Mouse (Mus musculus) heart, adult 11 months (tissue): Measurements from ENCODE around the gene Casp14.

ENCODE experiments used
- DNase-seq: peaks from one replicate; pipeline ENCODE4 v3.0.0; 2022

Gene Casp14

DNA sequence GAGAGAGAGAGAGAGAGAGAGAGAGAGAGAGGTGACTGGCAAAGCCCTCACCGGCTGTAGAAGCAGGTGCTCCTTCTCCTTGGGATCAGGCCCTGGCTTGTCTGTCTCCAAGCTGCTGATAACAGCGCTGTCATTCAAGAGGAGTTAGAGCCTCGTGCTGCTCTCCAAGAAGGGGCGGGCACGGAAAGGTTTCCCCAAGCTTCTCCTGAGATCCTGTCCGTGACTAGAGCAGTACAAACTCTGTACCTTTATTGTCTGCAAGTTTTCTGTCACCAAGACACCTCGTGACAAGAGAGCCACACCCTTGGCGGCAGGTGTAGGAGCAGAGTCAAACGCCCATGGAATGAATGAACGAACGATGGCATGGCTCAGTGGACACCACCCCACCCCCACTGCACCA lies at the start of gene Casp14:
Gene Casp14 (minus strand): TSS at position 239 of the 400 bp plus-strand sequence.
- no peak for DNase-seq

DNA sequence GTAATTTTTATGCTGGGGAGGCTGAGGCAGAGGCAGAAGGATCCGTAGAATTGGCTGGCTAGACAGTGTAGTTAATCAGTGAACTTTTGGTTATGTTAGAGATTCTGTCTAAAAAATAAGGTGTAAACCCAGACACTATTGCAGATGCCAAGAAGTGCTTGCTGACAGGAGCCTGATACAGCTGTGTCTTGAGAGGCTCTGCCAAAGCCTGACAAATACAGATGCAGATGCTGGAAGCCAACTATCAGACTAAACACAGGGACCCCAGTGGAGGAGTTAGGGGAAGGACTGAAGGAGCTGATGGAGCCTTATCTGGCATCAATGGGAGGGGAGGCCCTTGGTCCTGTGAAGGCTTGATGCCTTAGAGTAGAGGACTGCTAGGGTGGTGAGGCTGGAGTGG lies 47.5 kb upstream of the Casp14 start:
- peak; percentile 46 for DNase-seq

DNA sequence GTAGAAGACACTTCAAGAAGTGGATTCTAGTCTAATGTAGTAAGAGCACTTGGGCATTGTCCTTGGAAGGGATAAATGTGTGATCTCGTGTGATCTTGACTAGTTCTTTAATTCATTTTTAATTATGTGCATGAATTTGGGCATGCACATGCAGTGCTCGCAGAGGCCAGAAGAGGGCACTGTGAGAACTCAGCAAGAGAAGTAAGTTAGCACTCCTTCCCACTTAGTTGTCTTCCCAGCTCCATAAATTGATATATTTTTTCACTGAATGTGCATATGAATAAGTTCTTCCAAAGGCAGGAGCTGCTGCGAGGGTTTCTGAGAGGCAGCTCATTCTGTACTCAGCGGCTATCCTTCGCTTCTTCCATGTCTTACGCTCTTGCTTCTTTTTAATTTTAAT lies 37.9 kb upstream of the Casp14 start:
- peak; percentile 79 for DNase-seq

DNA sequence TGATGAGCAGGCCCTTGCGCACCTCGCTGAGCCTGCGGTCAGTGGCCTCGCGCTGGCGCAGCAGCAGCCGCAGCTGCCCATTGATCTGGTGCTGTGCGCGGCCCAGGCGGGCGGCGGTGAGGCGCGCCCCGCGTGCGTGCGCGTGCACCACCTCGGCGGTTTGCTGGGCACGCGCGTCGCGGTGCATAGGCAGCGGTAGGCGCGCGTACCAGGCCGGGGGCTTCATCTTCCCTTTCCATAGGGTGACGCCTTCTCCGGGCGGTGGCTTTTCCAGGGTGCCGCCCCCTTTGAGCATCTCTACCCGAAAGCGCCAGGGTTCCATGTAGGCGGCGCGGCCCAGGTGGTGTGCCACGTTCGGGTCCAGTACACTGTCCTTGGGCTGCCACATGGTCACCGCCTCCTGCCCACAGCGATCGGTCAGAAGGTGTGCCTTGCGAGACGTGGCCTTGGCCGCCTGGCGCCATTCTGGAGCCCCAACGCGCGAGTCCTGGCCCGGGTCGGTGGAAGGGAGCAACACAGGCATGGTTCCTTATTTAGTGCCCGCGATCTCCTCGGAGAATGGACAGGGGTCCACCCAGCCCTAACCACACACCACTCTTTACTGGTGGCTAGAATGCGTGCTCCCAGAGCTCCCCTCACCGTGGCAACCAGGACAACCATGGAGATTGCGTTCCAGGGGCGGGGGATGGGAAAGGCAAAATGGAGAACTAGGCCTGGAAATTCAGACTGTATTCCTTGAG lies 34.5 kb upstream of the Casp14 start, which contains the start of gene Ccdc105:
Gene Ccdc105 (minus strand): TSS at position 614 of the 740 bp plus-strand sequence.
- peak; percentile 89 for DNase-seq

DNA sequence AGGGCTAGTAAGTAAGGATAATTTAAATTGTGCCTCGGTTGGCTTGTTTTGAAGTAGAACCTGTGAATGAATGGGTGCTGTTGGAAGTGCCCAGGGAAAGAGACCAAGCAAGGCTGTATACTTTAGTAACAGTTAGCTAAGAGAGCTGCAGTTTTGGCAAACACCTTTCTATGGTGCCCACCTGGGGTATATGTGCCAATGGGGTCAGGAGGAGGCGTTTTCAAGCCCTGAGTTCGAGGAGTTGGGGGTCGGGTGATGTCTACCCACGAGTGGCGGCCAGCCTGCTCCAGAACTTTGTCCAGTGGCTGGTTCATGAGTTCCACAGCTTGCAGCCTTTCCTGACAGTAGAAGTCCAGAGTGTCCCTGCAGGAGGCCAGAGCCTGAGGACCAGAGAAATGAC lies 30.9 kb upstream of the Casp14 start:
- peak; percentile 86 for DNase-seq

DNA sequence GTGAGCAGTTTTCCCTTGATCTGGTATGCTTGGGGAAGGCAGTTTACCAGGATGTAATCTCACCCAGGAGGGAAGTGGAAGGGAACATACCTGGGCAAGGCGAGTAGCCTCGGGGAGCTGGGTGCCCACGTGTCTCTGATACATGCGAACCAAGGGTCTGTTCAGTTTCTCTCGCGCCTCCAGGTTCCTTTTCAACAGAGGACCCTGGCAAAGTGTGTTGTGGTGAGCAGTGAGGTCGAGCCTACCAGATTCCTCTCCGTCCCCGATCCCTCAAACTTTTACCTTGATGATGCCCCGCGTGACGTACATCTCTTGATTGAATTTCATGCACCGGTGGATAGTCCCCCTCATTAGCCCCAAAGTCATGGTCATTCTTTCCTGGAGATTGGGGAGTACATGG lies 30.1 kb upstream of the Casp14 start:
- peak; percentile 77 for DNase-seq

DNA sequence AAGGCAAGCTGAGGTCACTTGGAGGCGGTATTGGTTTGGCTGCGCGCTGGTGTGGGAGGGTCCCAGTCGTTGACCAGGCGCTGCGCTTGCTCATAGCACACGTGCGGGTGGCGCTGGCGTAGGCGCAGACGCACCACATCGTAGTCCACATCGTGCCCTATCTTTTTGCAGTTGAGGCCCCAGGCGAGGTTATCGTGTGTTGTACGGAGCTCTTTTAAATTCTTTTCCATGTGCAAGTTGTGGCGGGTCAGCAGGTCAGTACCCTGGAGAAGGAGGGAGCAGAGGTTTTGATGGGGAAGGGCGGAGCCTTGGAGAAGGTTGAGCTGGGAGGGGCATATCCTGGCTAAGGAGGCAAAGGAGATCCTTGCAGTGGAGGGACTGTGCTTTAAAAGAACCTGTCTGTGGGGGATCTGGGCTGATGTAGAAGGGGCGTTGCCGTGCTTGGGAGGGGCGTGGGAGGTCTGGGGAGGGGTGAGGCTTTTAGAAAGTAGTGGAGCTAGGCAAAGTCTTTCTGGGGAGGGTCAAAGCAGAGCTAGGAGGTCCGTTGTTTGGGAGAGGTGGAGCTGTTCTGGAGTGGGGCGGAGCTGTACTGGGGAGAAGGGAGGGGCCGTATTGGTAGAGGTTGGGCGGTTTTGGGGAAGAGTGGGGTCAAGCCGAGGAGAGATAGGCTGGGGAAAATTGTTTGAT lies 29.1 kb upstream of the Casp14 start:
- peak; percentile 83 for DNase-seq

DNA sequence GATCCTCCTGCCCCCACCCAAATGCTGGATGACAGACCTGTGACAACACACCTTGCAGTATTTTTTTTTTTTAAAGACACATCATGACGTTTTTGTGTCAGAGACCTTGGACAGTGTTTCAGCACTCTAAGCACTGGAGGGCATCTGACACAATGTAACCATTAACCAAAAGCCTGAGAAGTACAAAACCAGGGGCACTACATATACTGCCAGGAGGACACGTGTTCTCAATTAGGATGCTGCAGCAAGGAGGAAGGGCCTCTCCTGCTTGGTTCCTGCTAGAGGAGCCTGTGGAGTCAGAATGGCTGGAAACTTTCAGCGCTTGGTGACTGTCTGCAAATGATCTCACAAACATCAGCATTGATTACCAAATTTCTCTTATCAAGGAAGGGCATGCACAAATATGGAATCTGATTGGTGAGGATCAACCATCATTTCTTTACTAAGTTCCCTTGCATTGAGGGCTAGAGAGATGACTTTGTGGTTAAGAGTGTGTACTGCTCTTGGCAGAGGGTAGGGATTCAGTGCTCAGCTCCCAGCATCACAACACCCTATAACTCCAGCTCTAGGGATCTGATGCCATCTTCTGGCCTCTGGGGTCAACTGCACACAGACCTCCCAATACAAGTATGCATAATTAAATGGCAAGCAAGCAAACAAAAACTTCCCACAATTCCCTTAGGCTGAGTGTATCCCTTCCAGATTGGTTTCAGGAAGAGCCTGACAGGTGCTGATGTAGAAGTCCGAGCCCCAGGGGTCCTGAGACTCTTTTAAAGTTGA lies 27.5 kb upstream of the Casp14 start:
- peak; percentile 48 for DNase-seq

DNA sequence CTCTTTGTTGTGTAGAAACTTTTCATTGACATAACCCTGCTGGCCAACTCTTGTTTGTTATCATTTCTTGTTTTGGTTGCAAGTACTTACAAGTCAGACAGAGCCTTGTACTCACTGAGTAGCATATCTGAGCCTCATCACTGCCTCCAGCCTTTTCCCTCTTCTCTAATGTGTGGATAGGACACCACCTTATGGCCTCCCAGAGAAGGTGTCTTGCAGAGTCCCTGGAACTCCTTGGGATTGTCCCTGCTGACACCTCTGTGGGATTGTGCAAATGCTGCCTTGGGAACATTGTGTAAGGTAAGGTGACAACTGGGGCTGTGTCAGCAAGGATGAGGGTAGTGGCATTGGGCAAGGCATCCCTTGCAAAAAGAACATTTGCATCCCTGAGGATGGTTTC lies 25.6 kb upstream of the Casp14 start:
- no peak for DNase-seq

DNA sequence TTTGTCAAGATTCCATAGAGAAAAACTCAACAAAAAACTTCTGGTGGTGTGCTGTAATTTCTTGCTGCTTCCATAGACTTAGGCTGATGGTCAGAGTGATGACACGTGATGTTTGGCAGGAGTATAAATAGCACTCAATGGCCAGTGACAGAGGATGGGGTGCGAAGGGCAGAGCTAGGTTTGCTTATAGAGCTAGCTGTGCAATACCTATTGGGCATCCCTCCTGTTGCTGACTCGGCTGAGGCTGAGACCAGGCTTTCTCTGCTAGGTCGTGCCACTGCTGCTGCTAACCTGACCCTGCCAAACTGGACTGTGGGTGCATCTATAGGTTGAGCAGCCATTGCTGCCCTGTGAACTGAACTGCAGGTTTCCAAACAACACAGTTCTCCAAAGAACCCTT lies 21.7 kb upstream of the Casp14 start:
- peak; percentile 72 for DNase-seq

DNA sequence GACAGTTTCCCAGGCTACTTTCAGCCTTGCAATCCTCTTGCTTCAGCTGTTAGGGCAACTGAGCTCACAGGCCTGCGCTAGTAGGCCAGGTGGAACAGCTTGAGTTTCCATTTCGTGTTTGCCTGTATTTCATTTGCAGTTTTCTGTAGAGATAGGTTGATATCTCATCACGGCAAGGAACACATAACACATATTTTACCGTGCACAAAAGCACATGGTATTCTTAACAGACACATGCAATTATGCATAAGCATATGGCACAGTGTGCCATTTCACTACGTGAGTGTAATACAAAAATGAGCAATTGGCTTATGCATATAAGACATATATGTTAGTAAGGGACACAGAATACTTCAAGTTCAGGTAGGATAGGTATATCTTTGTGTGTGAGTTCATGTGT lies 9.8 kb upstream of the Casp14 start:
- DNase-seq: peak; percentile 43

DNA sequence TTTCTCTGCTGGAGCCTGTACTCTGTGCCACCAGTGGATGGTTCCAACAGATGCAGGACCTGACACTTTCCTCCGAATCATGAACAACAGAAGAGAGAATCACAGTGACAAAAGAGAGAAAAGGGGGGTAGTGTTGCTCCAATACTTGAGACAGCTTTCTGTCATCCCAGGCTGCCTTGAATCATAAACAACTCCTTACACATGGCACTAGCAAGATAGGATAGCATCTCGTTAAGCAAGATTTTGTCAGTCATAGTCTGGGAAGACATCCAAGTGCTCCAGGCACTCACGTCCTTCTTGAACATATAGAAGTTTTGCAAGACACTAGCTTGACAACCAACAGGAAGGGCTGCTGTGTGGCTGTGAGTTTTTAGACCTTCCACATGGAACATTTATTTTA lies 8.9 kb upstream of the Casp14 start:
- DNase-seq: peak; percentile 27

DNA sequence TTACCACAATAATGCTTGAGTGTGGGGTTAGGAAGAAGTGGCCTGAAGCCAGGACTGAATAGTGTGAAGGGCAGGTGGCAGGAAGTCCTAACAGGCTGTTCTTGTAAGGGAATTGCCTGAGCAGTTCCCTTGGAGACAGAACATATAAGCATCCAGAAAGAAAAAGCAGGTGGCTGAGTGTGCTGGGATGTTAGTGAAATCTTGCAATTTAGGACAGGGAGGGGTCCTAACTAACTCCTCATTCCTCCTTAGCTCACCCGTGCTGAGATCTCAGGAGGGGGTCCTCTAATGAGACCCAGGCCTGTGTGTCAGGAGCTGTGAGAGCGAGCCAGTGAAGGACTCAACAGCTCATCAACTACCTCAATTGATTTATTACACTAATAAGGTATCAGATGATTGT lies 5.3 kb upstream of the Casp14 start:
- DNase-seq: peak; percentile 42

DNA sequence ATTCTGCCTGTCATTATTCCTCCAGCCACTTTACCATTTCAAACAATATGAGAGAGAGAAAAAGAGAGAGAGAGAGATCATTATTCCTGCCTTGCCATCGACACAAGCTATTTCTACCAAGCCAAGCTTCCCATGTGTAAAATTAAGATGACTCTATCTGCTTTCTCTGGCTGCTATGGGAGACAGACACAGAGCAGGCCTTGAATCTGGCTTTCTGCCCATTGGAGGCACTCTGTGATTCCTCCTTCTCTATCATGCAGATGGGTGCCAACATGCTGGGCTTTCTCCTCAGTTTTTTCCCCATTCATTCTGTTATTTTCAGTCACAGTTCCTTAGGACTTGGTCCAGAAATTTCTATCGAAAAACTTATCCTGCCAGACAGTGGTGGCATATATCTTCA lies 4.6 kb upstream of the Casp14 start:
- DNase-seq: peak; percentile 24

DNA sequence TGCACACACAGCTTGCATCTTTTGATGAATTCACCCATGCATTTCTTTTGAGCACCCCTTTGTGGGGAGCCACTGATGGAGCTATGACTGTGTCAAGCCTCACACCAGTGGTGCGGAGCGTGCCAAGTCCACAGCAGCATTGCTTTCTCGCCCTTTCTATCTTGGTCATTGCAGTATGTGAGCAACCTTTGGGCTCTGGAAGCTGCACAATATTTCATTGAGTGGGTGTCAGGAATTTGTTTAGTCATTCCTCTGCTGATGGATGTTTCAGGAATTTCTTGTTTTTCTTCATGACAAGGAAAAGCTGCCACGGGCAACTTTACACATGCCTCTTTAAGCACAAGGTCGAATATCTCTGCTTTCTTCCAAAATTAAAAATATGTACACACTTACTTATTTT lies 3.9 kb upstream of the Casp14 start:
- peak; percentile 51 for DNase-seq

DNA sequence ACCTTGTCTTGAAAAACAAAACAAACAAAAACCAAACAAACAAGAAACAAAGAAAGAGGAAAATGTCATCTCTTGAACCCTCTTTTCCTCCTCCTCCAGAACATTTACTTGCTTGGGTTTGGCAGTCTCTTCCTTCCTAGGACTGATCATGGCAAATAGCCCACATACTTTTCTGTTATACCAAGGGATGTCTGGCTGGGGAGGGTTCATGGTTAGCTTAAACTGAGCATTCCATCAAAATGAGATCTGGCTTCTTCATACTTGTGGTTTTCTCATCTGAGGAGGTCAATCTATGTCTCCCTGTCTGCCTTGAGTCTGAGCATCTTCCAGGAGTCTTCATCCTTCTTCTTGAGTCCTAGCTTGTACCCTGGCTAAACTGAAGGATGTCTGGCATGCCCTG lies 1.9 kb downstream of the Casp14 start:
- no peak for DNase-seq

DNA sequence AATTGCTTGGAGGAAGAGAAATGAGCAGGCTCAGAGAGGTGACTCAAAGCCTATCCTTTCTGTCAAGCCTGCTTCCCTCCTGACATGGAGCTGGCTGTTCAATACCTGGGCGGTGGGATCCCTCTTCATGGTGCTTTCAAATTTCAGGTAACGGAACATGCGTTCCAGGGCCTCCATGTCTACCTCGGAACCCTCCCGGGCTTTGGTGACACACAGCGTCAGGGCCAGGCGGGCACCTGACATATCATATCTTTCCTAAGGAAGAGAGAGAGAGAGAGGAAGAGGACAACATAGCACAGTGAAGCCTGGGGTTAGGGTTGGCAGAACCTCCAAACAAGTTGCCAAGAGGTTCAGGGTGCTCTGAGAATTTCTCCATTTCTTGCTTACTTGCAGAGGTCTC lies 2.9 kb downstream of the Casp14 start:
- peak; percentile 83 for DNase-seq

DNA sequence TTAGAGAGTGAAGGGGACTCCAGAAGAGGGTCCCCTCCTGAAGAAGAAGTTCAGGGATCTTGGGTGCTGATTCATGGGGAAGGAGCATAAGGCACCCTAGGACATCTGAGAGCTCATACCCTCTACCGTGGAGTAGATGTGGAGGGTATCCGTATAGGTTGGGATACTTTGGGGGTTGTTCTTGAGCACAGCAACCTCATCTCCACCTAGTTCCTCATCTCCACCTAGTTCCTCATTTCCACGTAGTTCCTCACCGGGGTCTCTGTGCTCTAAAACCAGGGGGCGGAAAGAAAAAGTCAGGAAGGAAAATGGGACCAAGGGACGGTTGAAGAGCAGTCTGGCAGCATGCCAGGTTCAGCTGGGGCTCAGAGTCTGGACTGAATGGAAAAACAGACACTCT lies 4.0 kb downstream of the Casp14 start:
- DNase-seq: peak; percentile 70

DNA sequence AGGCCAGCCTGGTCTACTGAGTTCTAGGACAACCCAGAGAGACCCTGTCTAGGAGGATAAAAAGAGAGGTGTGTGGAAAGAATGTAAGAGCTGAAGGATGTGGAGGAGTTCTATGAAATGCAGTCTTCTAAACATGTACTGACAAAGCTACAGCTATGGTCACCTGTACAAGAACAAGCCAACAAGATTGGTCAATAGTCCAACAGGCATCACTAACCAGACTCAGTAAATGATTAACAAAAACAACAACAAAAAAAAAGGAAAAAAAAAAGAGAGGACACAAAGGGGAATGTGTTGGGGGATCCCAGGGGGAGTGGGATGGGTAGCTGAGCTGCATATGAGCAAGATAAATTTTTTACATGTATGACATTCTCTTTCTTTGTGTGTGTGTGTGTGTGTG lies 7.4 kb downstream of the Casp14 start:
- DNase-seq: no peak

DNA sequence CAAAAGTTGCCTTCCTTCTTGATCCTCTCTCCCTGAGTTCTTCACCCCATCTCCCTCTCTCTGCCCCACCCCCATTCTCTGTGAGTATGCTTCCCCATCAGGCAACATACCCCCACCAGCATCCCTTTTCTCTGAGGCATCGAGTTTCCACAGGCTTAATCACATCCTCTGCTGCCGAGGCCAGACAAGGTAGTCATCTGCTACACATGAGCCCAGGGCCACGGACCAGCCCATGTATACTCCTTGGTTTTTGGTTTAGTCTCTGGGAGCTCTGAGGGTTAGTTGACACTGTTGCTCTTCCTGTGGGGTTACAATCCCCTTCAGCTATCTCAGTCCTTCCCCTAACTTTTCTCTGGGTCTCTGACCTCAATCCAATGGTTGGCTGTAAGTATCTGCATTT lies 17.2 kb downstream of the Casp14 start:
- DNase-seq: peak; percentile 60

DNA sequence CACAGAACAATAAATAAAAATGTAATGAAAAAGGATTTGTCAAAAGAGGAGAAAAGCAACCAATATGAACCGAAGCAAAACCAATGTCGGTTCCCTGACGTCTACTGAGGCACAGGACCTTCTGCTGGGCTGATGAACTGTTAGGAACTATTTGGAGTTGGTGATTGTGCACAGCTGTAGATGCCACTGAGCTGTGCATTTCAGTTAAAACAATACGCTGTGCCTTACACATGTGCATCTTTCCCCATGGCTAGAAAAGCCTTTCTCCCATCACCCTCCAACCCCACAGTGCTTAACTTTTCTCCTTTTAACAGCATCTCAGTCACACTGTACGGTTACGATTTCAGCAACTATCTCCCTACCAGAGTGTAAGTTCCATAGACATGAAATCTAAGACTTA lies 28.1 kb downstream of the Casp14 start:
- no peak for DNase-seq

DNA sequence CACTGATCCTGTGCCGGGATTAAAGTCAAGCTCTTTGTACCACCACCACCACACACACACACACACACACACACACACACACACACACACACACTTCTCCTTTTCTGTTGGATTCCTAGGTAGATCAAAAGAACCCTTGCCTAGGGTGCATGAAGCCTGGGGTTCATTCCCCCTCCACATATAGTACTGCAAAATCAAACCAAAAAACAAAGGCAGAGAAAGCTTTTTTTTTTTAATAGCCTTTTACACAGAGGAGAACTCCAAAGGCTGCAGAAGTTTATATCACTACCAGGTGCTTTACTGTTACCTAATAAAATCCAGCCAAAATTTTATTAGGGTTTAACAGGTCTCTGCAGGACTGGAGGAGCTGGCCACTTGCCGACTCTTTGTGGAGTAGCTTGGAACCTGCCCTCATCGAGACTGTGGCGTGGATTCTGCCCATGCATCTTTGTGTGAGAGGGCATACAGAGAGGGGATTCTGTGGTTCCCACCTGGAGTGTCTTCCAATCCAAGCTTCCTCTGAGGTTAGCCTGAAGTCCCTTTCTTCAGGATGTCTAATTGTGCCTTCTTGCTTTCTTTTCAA lies 31.0 kb downstream of the Casp14 start:
- peak; percentile 64 for DNase-seq

DNA sequence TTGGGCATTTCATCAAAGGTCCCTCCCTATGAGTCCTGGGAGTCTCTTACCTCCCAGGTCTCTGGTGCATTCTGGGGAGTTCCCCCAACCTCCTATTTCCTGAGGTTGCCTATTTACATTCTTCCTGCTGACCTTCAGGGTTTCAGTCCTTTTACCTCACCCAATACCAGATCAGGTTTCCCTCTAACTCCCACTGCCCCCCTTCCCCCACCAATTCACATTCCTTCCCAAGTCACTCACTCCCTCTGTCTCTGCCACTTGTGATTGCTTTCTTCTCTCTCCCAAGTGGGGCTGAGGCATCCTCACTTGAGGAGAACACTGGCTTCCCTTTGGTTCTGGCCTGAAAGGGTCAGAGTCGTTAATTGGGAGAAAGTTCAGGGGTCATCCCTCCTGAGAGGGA lies 48.0 kb downstream of the Casp14 start:
- DNase-seq: peak; percentile 61
